Mouse (Mus musculus) left cerebral cortex, postnatal 25 days (tissue): ENCODE measurements around the gene Cab39l. TPM values are rescaled to one million over a fixed set of nuclear protein-coding genes. Genes with fewer than 3 reads are reported as not detected.
"Not testable (repeated sequence)": the region's sequence is repeated elsewhere in the genome, so short reads cannot be mapped to it uniquely, and the experiment has no call there.

ENCODE experiments used
- DNase-seq, 2 experiments: peaks; one replicate each; pipeline ENCODE4 v3.0.0; 2022; ENCODE audit warnings: low spot score in 2 of 2, mixed read lengths in 1 of 2
- intact Hi-C: fragments of 180-260 bp; cut with DNase I; formaldehyde crosslinking; loops from one replicate; pipeline ENCODE4 v1.15.1; 2025
- total RNA-seq, 2 experiments: library from RNA; stranded (reverse); gene quantifications; 2 replicates each; pipeline ENCODE4 v1.2.3; 2021

Cab39l gene
- 10 to 100 TPM; 21.5 to 22.2 TPM for total RNA-seq

- DNase-seq, result peak; percentile 96 to 98
- intact Hi-C loops, result no loop called here
Observed at GRCm38 (mm10) chr14:59440558-59441471, at the start of gene Cab39l, which contains the start of gene Setdb2. Gene Cab39l, plus strand, starts transcription at chr14:59440972. Gene Setdb2, minus strand, starts transcription at chr14:59440884.

GRCm38 (mm10) chr14:59395281-59395680 lies 45.5 kb upstream of the Cab39l start, which contains the start of gene Phf11c:
Gene Phf11c, minus strand, starts transcription at chr14:59395381.
- intact Hi-C loops, result no loop called here
- no peak for DNase-seq

- no peak for DNase-seq
- intact Hi-C loops, result no loop called here
Observed at GRCm38 (mm10) chr14:59396999-59397398, 43.8 kb upstream of the Cab39l start.

GRCm38 (mm10) chr14:59414979-59415378 lies 25.8 kb upstream of the Cab39l start:
- DNase-seq, intact Hi-C loops: not testable (repeated sequence)

- intact Hi-C loops, result no loop called here
Observed at GRCm38 (mm10) chr14:59418171-59418570, 22.6 kb upstream of the Cab39l start.

GRCm38 (mm10) chr14:59422912-59423663 lies 17.7 kb upstream of the Cab39l start:
- intact Hi-C loops, result no loop called here

More at GRCm38 (mm10) chr14:59418171-59418570, 22.6 kb upstream of the Cab39l start:
- no peak for DNase-seq

GRCm38 (mm10) chr14:59430556-59430955 lies 10.2 kb upstream of the Cab39l start:
- DNase-seq, result no peak
- intact Hi-C loops, result no loop called here

More at GRCm38 (mm10) chr14:59422912-59423663, 17.7 kb upstream of the Cab39l start:
- DNase-seq, result no peak

GRCm38 (mm10) chr14:59433902-59434301 lies 6.9 kb upstream of the Cab39l start:
- DNase-seq, result no peak
- intact Hi-C loops, result no loop called here

- intact Hi-C loops, result no loop called here
- no peak for DNase-seq
Observed at GRCm38 (mm10) chr14:59435206-59435605, 5.6 kb upstream of the Cab39l start.

GRCm38 (mm10) chr14:59437398-59437797 lies 3.4 kb upstream of the Cab39l start:
- no peak for DNase-seq
- intact Hi-C loops, result no loop called here

GRCm38 (mm10) chr14:59438505-59438904 lies 2.3 kb upstream of the Cab39l start:
- no peak for DNase-seq
- intact Hi-C loops, result no loop called here

GRCm38 (mm10) chr14:59440039-59440438 lies 733 bp upstream of the Cab39l start:
- intact Hi-C loops, result no loop called here
- peak in 1 of 2 experiments; percentile 3 for DNase-seq

GRCm38 (mm10) chr14:59441472-59441805 lies 667 bp downstream of the Cab39l start:
- intact Hi-C loops, result no loop called here
- DNase-seq, result no peak

GRCm38 (mm10) chr14:59445421-59445820 lies 4.6 kb downstream of the Cab39l start:
- intact Hi-C loops, result no loop called here
- DNase-seq, result no peak

GRCm38 (mm10) chr14:59447981-59448380 lies 7.2 kb downstream of the Cab39l start:
- intact Hi-C loops, result no loop called here
- no peak for DNase-seq

- intact Hi-C loops, result loop anchor here (5.0 kb wide), 1 partner anchor 46 kb away; no protein-coding TSS in a partner anchor
- peak in 1 of 2 experiments; percentile 77 for DNase-seq
Observed at GRCm38 (mm10) chr14:59466503-59466902, 25.7 kb downstream of the Cab39l start.

- peak in 1 of 2 experiments; percentile 28 for DNase-seq
- intact Hi-C loops, result loop anchor here (5.0 kb wide), 1 partner anchor 45 kb away; no protein-coding TSS in a partner anchor
Observed at GRCm38 (mm10) chr14:59467798-59468197, 27.0 kb downstream of the Cab39l start.

GRCm38 (mm10) chr14:59470781-59471180 lies 30.0 kb downstream of the Cab39l start:
- intact Hi-C loops, result no loop called here
- no peak for DNase-seq

- intact Hi-C loops, result no loop called here
- peak; percentile 21 to 62 for DNase-seq
Observed at GRCm38 (mm10) chr14:59478699-59479098, 37.9 kb downstream of the Cab39l start.

GRCm38 (mm10) chr14:59485247-59485810 lies 44.6 kb downstream of the Cab39l start:
- intact Hi-C loops, result no loop called here

More at GRCm38 (mm10) chr14:59485247-59485810, 44.6 kb downstream of the Cab39l start:
- no peak for DNase-seq
